Mouse (Mus musculus) MEL (cell line): ENCODE measurements around the gene Tfpi.

Source experiments
- CHD2 ChIP-seq: IDR thresholded peaks from 2 replicates; pipeline ENCODE4 v1.6.1; 2011; ENCODE audit warnings: low read length, improper control_type of control experiment
- CTCF ChIP-seq, 3 experiments: IDR thresholded peaks in 2 of 3; conservative IDR thresholded peaks in 1 of 3; 2 replicates each; pipeline ENCODE4 v1.5.1; 2011 to 2012; ENCODE audit warnings: low read length in 3 of 3, low read depth in 2 of 3, mild to moderate bottlenecking in 2 of 3, improper control_type of control experiment in 1 of 3, inconsistent platforms in 1 of 3, mixed read lengths in 1 of 3, moderate library complexity in 1 of 3; ENCODE audit not compliant: control insufficient read depth in 1 of 3, insufficient read depth in 1 of 3, poor library complexity in 1 of 3, severe bottlenecking in 1 of 3
- ELF1 ChIP-seq: IDR thresholded peaks from 2 replicates; pipeline ENCODE4 v1.6.1; 2014; ENCODE audit warnings: low read depth, mild to moderate bottlenecking, inconsistent platforms, low read length, improper control_type of control experiment, moderate library complexity
- ETS1 ChIP-seq: IDR thresholded peaks from 2 replicates; pipeline ENCODE4 v1.6.1; 2012; ENCODE audit warnings: low read depth, mild to moderate bottlenecking, inconsistent platforms, low read length, improper control_type of control experiment, moderate library complexity
- MAZ ChIP-seq: IDR thresholded peaks from 2 replicates; pipeline ENCODE4 v1.6.1; 2012; ENCODE audit warnings: low read depth, mild to moderate bottlenecking, inconsistent platforms, low read length, improper control_type of control experiment
- MXI1 ChIP-seq: IDR thresholded peaks from 2 replicates; pipeline ENCODE4 v1.6.1; 2011; ENCODE audit warnings: mild to moderate bottlenecking, low read depth, low read length, improper control_type of control experiment
- POLR2AphosphoS2 ChIP-seq: IDR thresholded peaks from 2 replicates; pipeline ENCODE4 v1.6.1; 2011; ENCODE audit warnings: low read length, improper control_type of control experiment
- RAD21 ChIP-seq: IDR thresholded peaks from 2 replicates; pipeline ENCODE4 v1.6.1; 2011; ENCODE audit warnings: mild to moderate bottlenecking, low read depth, low read length, improper control_type of control experiment
- TAL1 ChIP-seq: IDR thresholded peaks from 2 replicates; pipeline ENCODE4 v1.6.1; 2012; ENCODE audit warnings: mild to moderate bottlenecking, inconsistent platforms, low read length, moderate library complexity, mixed read lengths
- ZMIZ1 ChIP-seq: IDR thresholded peaks from 2 replicates; pipeline ENCODE4 v1.6.1; 2012; ENCODE audit warnings: low read depth, mild to moderate bottlenecking, inconsistent platforms, low read length, improper control_type of control experiment, moderate library complexity

DNA sequence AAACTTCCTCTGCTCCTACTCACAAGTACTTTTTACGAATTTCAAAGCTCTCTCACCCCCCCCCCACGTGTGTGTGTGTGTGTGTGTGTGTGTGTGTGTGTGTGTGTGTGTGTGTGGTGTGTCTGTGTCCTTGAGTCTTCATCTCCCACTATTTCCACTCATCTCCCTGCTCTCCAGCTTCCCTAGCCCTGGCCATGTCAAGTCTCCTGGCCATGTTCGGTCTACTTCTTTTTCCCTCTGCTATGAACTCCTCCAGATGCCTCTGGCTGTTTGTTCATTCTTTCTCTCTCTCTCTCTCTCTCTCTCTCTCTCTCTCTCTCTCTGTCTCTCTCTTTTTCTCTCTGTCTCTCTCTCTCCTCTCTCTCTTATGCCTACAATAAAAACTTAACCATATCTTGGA is 444 bp downstream of the Tfpi start:
- no peak for TF ChIP-seq RAD21
- TF ChIP-seq CTCF (IDR thresholded peaks at IDR 0.05 in 2 of 3, conservative IDR thresholded peaks at IDR 0.05 in 1 of 3; ENCODE audit: control insufficient read depth in 1 of 3, insufficient read depth in 1 of 3, low read depth in 2 of 3, low read length in 3 of 3, poor library complexity in 1 of 3, severe bottlenecking in 1 of 3) = no peak
- TF ChIP-seq ETS1 = no peak
- TF ChIP-seq TAL1 = no peak
- TF ChIP-seq ZMIZ1 = no peak
- no peak for TF ChIP-seq ELF1
- TF ChIP-seq CHD2 = no peak
- TF ChIP-seq POLR2AphosphoS2 = no peak
- TF ChIP-seq MAZ = no peak
- TF ChIP-seq MXI1 = no peak
